Mouse (Mus musculus) kidney, postnatal 14 days (tissue): ENCODE results near the gene Gm21812.
"Not testable (repeated sequence)": the region's sequence is repeated elsewhere in the genome, so short reads cannot be mapped to it uniquely, and the experiment has no call there.

ENCODE experiments used
- DNase-seq: peaks from one replicate; pipeline ENCODE4 v3.0.0; 2022; ENCODE audit warnings: mixed read lengths

Gene Gm21812

DNA sequence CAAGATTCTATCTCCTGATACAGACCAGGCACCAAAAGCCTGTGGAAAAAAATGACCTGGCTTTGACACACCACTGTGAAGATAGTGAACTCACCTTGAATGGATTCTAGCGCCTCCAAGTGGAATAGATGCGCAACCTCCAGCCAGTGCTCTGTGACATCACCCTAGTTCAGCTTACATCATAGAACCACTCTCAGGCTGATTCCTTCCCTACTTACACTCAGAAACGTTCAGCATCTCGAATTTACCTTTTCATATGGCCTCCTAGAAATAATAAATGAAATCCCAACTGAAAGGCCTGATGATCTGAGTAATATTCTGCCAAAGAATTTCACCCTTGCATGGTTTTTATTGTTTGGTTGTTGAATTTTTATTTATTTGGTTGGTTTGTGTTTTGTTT is at the start of gene Gm21812:
Gene Gm21812, minus strand, starts transcription at position 101 of the 400 bp plus-strand sequence.
- DNase-seq = not testable (repeated sequence)
